Mouse (Mus musculus): ENCODE measurements around the gene Il1rl1.

GRCm38 (mm10) chr1:40444800-40445199, 15.4 kb downstream of the Il1rl1 start:
- TF ChIP-seq CTCF (IDR thresholded peaks at IDR 0.05; ENCODE audit: low read depth): no peak
- no peak for TF ChIP-seq EP300 (IDR thresholded peaks at IDR 0.05; ENCODE audit: low read depth)
